Mouse (Mus musculus) heart, adult 2 months (tissue): ENCODE measurements around the gene Prkd3.

Source experiments
- CTCF ChIP-seq: fragments of 200-600 bp; IDR thresholded peaks from 2 replicates; pipeline ENCODE4 v1.8.1; 2022; ENCODE audit warnings: antibody characterized with exemption, mild to moderate bottlenecking, moderate library complexity
- EP300 ChIP-seq: fragments of 200-500 bp; IDR thresholded peaks from 2 replicates; pipeline ENCODE4 v1.6.1; 2011; ENCODE audit warnings: low read depth, low read length, control low read depth; ENCODE audit not compliant: insufficient read depth

GRCm38 (mm10) chr17:78992303-78993027 lies 28.2 kb downstream of the Prkd3 start:
- TF ChIP-seq EP300, result no peak
- TF ChIP-seq CTCF, result no peak
